Mouse (Mus musculus) CD4-positive, CD25-positive, alpha-beta regulatory T cell, adult 9 weeks (primary cell): ENCODE data around the gene Tcf12. TPM values are rescaled to one million over a fixed set of nuclear protein-coding genes. Genes with fewer than 3 reads are reported as not detected.

Experiments used
- polyA plus RNA-seq: library from polyadenylated mRNA; unstranded; fragments of 100-300 nt; shearing (Covaris generic); gene quantifications from one replicate; pipeline ENCODE4 v1.2.1, GENCODE M21; 2017

The Tcf12 gene
- polyA plus RNA-seq, result 31.8 TPM

DNA sequence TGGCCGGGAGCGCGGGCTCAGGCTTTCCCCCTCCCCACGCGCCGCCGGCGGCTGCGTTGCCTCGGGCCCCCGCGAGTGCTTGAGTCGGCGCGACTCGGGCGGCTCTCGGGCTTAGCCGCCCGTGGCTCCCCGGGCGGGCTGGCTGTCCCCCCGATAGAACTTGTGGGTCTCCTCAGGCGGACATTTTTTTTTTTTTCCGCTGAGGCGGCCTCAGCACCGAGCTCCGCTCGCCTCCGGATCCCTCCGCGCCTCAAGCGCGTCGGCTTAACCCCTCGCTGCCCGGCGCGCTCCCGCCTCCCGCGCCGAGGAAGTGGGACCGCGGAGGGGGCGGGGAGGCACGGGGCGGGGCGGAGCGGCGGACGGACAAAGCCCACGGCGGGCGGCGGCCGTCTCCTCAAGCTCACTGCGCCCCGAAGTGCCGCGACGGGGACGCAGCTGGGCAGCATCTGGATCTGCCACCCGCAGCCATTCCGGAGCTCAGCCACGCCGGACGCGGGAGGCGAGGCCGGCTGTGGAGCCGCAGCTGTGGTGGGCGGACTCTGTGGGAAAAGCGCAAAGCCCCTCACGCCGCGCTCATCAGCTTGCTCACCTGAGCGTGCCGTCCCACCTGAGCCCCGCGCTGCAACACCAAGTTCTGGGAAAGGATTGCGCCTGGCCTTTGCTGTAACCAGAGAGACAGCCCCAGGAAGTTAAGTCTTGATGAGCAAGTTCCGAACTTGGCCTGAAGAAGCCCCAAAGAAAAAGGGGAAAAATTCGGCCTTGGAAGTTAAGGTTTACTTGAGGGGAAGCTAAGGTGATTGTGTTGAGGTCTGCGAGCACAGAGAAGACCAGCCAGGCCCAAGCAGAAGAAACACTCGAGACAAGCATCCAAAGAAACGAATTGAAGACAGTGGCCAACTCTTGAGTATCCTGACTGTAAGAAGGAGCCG, at the start of gene Tcf12:
TSS of gene Tcf12 (minus strand) at position 250 of the 929 bp plus-strand sequence.

Other genes with a start within 250 kb of the Tcf12 start
- 76.4 TPM for gene Zfp280d, start 163.0 kb upstream of the Tcf12 start, polyA plus RNA-seq